In the genomic region with DNA sequence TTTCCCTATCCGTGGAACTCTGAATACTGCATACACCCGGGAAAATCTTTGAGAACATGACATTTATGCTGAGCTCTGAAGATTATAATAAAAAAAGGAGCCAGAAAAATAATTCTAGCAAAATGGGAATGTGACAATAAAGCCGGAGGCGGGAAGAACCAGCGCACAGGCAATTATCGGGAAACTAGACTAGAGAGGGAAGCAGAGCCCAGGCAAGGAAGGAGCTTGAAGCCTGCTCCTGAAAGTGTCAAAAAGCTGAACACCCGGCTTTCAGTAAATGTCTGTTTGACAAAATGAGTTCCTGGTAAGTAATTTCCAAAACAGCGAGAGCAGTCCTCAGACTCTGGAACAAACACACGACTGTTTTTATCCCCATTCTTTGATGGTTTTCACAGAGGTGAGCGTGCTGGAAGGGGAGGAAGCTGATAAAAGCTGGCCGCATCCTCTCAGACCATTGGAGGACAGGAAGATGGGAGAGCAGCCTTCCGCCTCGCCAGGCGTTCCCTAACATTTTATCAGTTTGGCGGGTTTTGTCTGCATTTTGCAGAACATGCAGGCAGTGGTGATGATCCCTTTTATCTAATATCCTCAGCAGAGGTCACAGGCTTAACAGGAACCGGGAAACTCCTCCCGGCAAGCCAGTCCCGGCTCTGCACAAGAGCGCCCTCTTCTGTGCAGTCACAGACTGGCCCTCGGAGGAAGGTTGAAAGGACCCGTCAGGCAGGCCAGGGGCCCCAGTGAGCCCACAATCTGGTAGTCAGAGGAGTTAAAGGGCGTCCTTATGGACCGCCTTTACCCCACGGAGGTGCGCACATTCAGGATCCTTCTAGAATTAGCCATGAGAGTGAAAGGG, we compare ENCODE assay signal across 9 mouse cellular contexts.
DNase-seq lines count a peak whose midpoint lies in the region; ATAC-seq lines count a peak whose summit lies in the region.
"Had no signal": no experiment of that assay in that cellular context is flagged by ENCODE, and none has a peak within 500 bp of the region (broad histone marks: within the 10 kb centered on the region; RNA-seq: fewer than 3 reads in every experiment).

No protein-coding gene starts in this region.

- H3K27me3 ChIP-seq in hindbrain, embryonic 13.5 days = no peaks in the 10 kb centered on the region

- peak overlapping the region; percentile 65 for H3K9ac ChIP-seq in hindbrain, embryonic 13.5 days

- peak overlapping the region; percentile 51 for H3K4me2 ChIP-seq in hindbrain, embryonic 13.5 days

- peak overlapping the region; percentile 62 for H3K27ac ChIP-seq in hindbrain, embryonic 13.5 days
- H3K27ac ChIP-seq: macrophage had no signal

- DNase-seq in Muller cell, postnatal 12 days (ENCODE audit: inconsistent ontology term) = peak; percentile 61
- peak; percentile 55 for DNase-seq in cerebellum, adult 9-11 months
- DNase-seq in frontal cortex, postnatal 25 days (ENCODE audit: low spot score in 2 of 2) = peak; percentile 43 to 58
- DNase-seq in layer of hippocampus, postnatal 10 days (ENCODE audit: low spot score in 2 of 2) = peak; percentile 77 to 84
- DNase-seq in lung, postnatal 10 days = peak; percentile 89
- DNase-seq in retina, embryonic 14.5 days (ENCODE audit: low spot score) = peak; percentile 84
- peak; percentile 82 for DNase-seq in thymus, postnatal 25 days

- no peaks in the 10 kb centered on the region for H3K9me3 ChIP-seq in hindbrain, embryonic 13.5 days

- ATAC-seq in hindbrain, embryonic 13.5 days (ENCODE audit: low FRiP score) = peak; percentile 70; the same call in 1 of the 2 replicates

- WGBS in hindbrain, embryonic 13.5 days = 18% methylated on average over 25 of the region's 25 CpGs

- H3K36me3 ChIP-seq in hindbrain, embryonic 13.5 days = no peaks in the 10 kb centered on the region

- H3K4me3 ChIP-seq in hindbrain, embryonic 13.5 days = peak overlapping the region; percentile 23

- peaks cover 14% of the 10 kb centered on the region for H3K4me1 ChIP-seq in hindbrain, embryonic 13.5 days (replicated peaks)

Comparison
In these comparisons a context has a peak if more than half of its experiments do, and no peak if none do; other contexts are left out.
1. Peak in every context shown above with its lines: DNase-seq, ATAC-seq, H3K4me3 ChIP-seq and H3K27ac ChIP-seq.